Mouse (Mus musculus): ENCODE data around the gene Hkdc1. TPM values are rescaled to one million over a fixed set of nuclear protein-coding genes. Genes with fewer than 3 reads are reported as not detected.
A peak's percentile ranks its signal among the peaks of the same experiment; 100 is the strongest.

Gene Hkdc1
- polyA plus RNA-seq, 1 experiment from 2014 or later = 0.48 TPM

GRCm38 (mm10) chr10:62418831-62419356 lies 3.4 kb downstream of the Hkdc1 start:
- DNase-seq (no peak), ATAC-seq (no peak)
- 80% methylated on average over 7 of the region's 7 CpGs for WGBS (ENCODE audit: insufficient replicate concordance)
- TF ChIP-seq EP300 (IDR thresholded peaks at IDR 0.05; ENCODE audit: low read depth) = no peak
- TF ChIP-seq CTCF (IDR thresholded peaks at IDR 0.05; ENCODE audit: low read depth) = no peak
- Histone ChIP-seq H3K9ac (replicated peaks) (no peak overlapping the region), H3K9me3 (ENCODE audit: low read length) (no peaks in the 10 kb centered on the region), H3K27ac (ENCODE audit: low read depth) (no peak overlapping the region), H3K4me2 (ENCODE audit: low read depth, low read length) (no peak overlapping the region), H3K4me3 (ENCODE audit: low read depth, low read length) (no peak overlapping the region), H3K4me1 (ENCODE audit: insufficient read depth) (peaks cover 5% of the 10 kb centered on the region), H3K27me3 (ENCODE audit: insufficient read depth, low read length) (no peaks in the 10 kb centered on the region), H3K36me3 (replicated peaks; ENCODE audit: insufficient read depth, low read length) (no peaks in the 10 kb centered on the region)

GRCm38 (mm10) chr10:62413606-62413982 lies 8.7 kb downstream of the Hkdc1 start:
- ATAC-seq = peak; percentile 47
- no peak for DNase-seq
- H3K4me1 ChIP-seq (ENCODE audit: insufficient read depth) = peaks cover 5% of the 10 kb centered on the region
- H3K9ac ChIP-seq (replicated peaks) = no peak overlapping the region
- TF ChIP-seq CTCF (IDR thresholded peaks at IDR 0.05; ENCODE audit: low read depth) (no peak), EP300 (IDR thresholded peaks at IDR 0.05; ENCODE audit: low read depth) (no peak)
- H3K9me3 ChIP-seq (ENCODE audit: low read length) = no peaks in the 10 kb centered on the region
- 15% methylated on average over 4 of the region's 4 CpGs for WGBS (ENCODE audit: insufficient replicate concordance)
- no peaks in the 10 kb centered on the region for H3K36me3 ChIP-seq (replicated peaks; ENCODE audit: insufficient read depth, low read length)
- no peaks in the 10 kb centered on the region for H3K27me3 ChIP-seq (ENCODE audit: insufficient read depth, low read length)
- no peak overlapping the region for H3K4me2 ChIP-seq (ENCODE audit: low read depth, low read length)
- no peak overlapping the region for H3K4me3 ChIP-seq (ENCODE audit: low read depth, low read length)
- H3K27ac ChIP-seq (ENCODE audit: low read depth) = no peak overlapping the region

GRCm38 (mm10) chr10:62412906-62413605 lies 9.2 kb downstream of the Hkdc1 start:
- peak; percentile 54 for ATAC-seq
- no peak overlapping the region for H3K27ac ChIP-seq (ENCODE audit: low read depth)
- no peak overlapping the region for H3K4me2 ChIP-seq (ENCODE audit: low read depth, low read length)
- peak; percentile 54 for DNase-seq
- TF ChIP-seq CTCF (IDR thresholded peaks at IDR 0.05; ENCODE audit: low read depth) (no peak), EP300 (IDR thresholded peaks at IDR 0.05; ENCODE audit: low read depth) (no peak)
- H3K9ac ChIP-seq (replicated peaks) = no peak overlapping the region
- H3K9me3 ChIP-seq (ENCODE audit: low read length) = no peaks in the 10 kb centered on the region
- H3K36me3 ChIP-seq (replicated peaks; ENCODE audit: insufficient read depth, low read length) = no peaks in the 10 kb centered on the region
- H3K4me3 ChIP-seq (ENCODE audit: low read depth, low read length) = no peak overlapping the region
- H3K27me3 ChIP-seq (ENCODE audit: insufficient read depth, low read length) = no peaks in the 10 kb centered on the region
- WGBS (ENCODE audit: insufficient replicate concordance) = 18% methylated on average over 8 of the region's 8 CpGs
- peaks cover 5% of the 10 kb centered on the region for H3K4me1 ChIP-seq (ENCODE audit: insufficient read depth)

- Histone ChIP-seq H3K4me1 (ENCODE audit: insufficient read depth) (peaks cover 5% of the 10 kb centered on the region), H3K9me3 (ENCODE audit: low read length) (no peaks in the 10 kb centered on the region), H3K9ac (replicated peaks) (no peak overlapping the region), H3K36me3 (replicated peaks; ENCODE audit: insufficient read depth, low read length) (no peaks in the 10 kb centered on the region), H3K4me2 (ENCODE audit: low read depth, low read length) (no peak overlapping the region), H3K4me3 (ENCODE audit: low read depth, low read length) (no peak overlapping the region), H3K27me3 (ENCODE audit: insufficient read depth, low read length) (no peaks in the 10 kb centered on the region), H3K27ac (ENCODE audit: low read depth) (no peak overlapping the region)
- ATAC-seq (no peak), DNase-seq (no peak)
- TF ChIP-seq EP300 (IDR thresholded peaks at IDR 0.05; ENCODE audit: low read depth) = no peak
- no peak for TF ChIP-seq CTCF (IDR thresholded peaks at IDR 0.05; ENCODE audit: low read depth)
- WGBS (ENCODE audit: insufficient replicate concordance) = 70% methylated on average over 19 of the region's 19 CpGs
These were observed 10.6 kb downstream of the Hkdc1 start for GRCm38 (mm10) chr10:62411431-62412410.

DNA sequence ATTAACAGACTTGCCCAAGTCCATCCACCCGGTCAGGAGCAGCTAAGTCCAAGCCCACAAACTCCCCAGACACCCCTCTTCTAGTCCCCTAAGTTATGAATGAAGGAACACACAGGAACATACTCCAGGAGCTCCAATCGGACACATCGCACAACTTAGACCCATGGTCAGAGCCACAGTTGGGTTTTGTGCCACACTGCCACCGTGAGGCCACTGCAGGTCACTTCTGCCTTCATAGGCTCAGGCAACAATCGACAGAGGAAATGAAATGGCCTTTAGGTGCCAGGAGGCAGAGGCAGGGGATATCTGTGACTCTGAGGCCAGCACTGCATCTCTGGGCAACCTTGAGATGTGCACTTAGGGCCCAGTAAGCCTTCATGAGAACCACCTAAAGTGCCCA lies 11.3 kb downstream of the Hkdc1 start:
- Histone ChIP-seq H3K4me2 (ENCODE audit: low read depth, low read length) (no peak overlapping the region), H3K27me3 (ENCODE audit: insufficient read depth, low read length) (no peaks in the 10 kb centered on the region)
- WGBS (ENCODE audit: insufficient replicate concordance) = 14% methylated on average over 5 of the region's 5 CpGs

GRCm38 (mm10) chr10:62404901-62405300 lies 17.4 kb downstream of the Hkdc1 start:
- no peak overlapping the region for H3K4me2 ChIP-seq (ENCODE audit: low read depth, low read length)
- no peak overlapping the region for H3K9ac ChIP-seq (replicated peaks)
- TF ChIP-seq EP300 (IDR thresholded peaks at IDR 0.05; ENCODE audit: low read depth) = no peak
- TF ChIP-seq CTCF (IDR thresholded peaks at IDR 0.05; ENCODE audit: low read depth) = no peak
- 60% methylated on average over 14 of the region's 14 CpGs for WGBS (ENCODE audit: insufficient replicate concordance)
- H3K36me3 ChIP-seq (replicated peaks; ENCODE audit: insufficient read depth, low read length) = no peaks in the 10 kb centered on the region
- ATAC-seq = no peak
- H3K9me3 ChIP-seq (ENCODE audit: low read length) = no peaks in the 10 kb centered on the region
- H3K27me3 ChIP-seq (ENCODE audit: insufficient read depth, low read length) = no peaks in the 10 kb centered on the region
- H3K27ac ChIP-seq (ENCODE audit: low read depth) = no peak overlapping the region
- no peaks in the 10 kb centered on the region for H3K4me1 ChIP-seq (ENCODE audit: insufficient read depth)
- no peak overlapping the region for H3K4me3 ChIP-seq (ENCODE audit: low read depth, low read length)
- no peak for DNase-seq

More for the DNA sequence above, 11.3 kb downstream of the Hkdc1 start:
- TF ChIP-seq CTCF (IDR thresholded peaks at IDR 0.05; ENCODE audit: low read depth) = peak; percentile 93
- TF ChIP-seq EP300 (IDR thresholded peaks at IDR 0.05; ENCODE audit: low read depth) = no peak
- H3K27ac ChIP-seq (ENCODE audit: low read depth) = no peak overlapping the region
- DNase-seq = peak; percentile 72
- H3K9ac ChIP-seq (replicated peaks) = no peak overlapping the region
- peaks cover 5% of the 10 kb centered on the region for H3K4me1 ChIP-seq (ENCODE audit: insufficient read depth)
- H3K36me3 ChIP-seq (replicated peaks; ENCODE audit: insufficient read depth, low read length) = no peaks in the 10 kb centered on the region
- no peaks in the 10 kb centered on the region for H3K9me3 ChIP-seq (ENCODE audit: low read length)
- ATAC-seq = 0 out of 2 replicates have a peak, but pooled peaks have one; percentile 48
- H3K4me3 ChIP-seq (ENCODE audit: low read depth, low read length) = no peak overlapping the region
